Mouse (Mus musculus): ENCODE results near the gene Galnt17. TPM values are rescaled to one million over a fixed set of nuclear protein-coding genes. Genes with fewer than 3 reads are reported as not detected.
A peak's percentile ranks its signal among the peaks of the same experiment; 100 is the strongest.

Gene Galnt17
- polyA plus RNA-seq, 1 experiment from 2014 or later, result 4.1 TPM

GRCm38 (mm10) chr5:131231060-131231459, 77.2 kb downstream of the Galnt17 start:
- WGBS, result 72% methylated on average over 11 of the region's 11 CpGs
- Histone ChIP-seq H3K4me2 (ENCODE audit: low read depth, low read length) (no peak overlapping the region), H3K9me3 (ENCODE audit: control insufficient read depth, low read length) (no peaks in the 10 kb centered on the region), H3K4me3 (ENCODE audit: low read depth, low read length) (no peak overlapping the region), H3K4me1 (ENCODE audit: control insufficient read depth, insufficient read depth, low read length) (0 out of 2 replicates have a peak, but pooled peaks cover 2% of the 10 kb centered on the region), H3K36me3 (ENCODE audit: control insufficient read depth, insufficient read depth, low read length) (no peaks in the 10 kb centered on the region), H3K9ac (ENCODE audit: low read depth, low read length) (no peak overlapping the region), H3K27me3 (replicated peaks; ENCODE audit: control insufficient read depth, insufficient read depth, low read length) (no peaks in the 10 kb centered on the region), H3K27ac (replicated peaks; ENCODE audit: low read depth, low read length) (no peak overlapping the region)
- ATAC-seq (ENCODE audit: low read depth) (no peak), DNase-seq (ENCODE audit: low spot score) (no peak)

GRCm38 (mm10) chr5:131229744-131230143, 78.6 kb downstream of the Galnt17 start:
- 0 out of 2 replicates have a peak, but pooled peaks cover 2% of the 10 kb centered on the region for H3K4me1 ChIP-seq (ENCODE audit: control insufficient read depth, insufficient read depth, low read length)
- DNase-seq (ENCODE audit: low spot score) (peak; percentile 26), ATAC-seq (ENCODE audit: low read depth) (no peak)
- no peaks in the 10 kb centered on the region for H3K36me3 ChIP-seq (ENCODE audit: control insufficient read depth, insufficient read depth, low read length)
- H3K27me3 ChIP-seq (replicated peaks; ENCODE audit: control insufficient read depth, insufficient read depth, low read length), result no peaks in the 10 kb centered on the region
- WGBS, result 51% methylated on average over 10 of the region's 10 CpGs
- H3K9ac ChIP-seq (ENCODE audit: low read depth, low read length), result no peak overlapping the region
- no peaks in the 10 kb centered on the region for H3K9me3 ChIP-seq (ENCODE audit: control insufficient read depth, low read length)
- H3K4me2 ChIP-seq (ENCODE audit: low read depth, low read length), result no peak overlapping the region
- H3K27ac ChIP-seq (replicated peaks; ENCODE audit: low read depth, low read length), result 0 out of 2 replicates have a peak overlapping the region, but pooled peaks have one; percentile 21
- H3K4me3 ChIP-seq (ENCODE audit: low read depth, low read length), result no peak overlapping the region

- no peaks in the 10 kb centered on the region for H3K36me3 ChIP-seq (ENCODE audit: control insufficient read depth, insufficient read depth, low read length)
- no peak overlapping the region for H3K9ac ChIP-seq (ENCODE audit: low read depth, low read length)
- DNase-seq (ENCODE audit: low spot score) (peak; percentile 42), ATAC-seq (ENCODE audit: low read depth) (no peak)
- H3K4me2 ChIP-seq (ENCODE audit: low read depth, low read length), result no peak overlapping the region
- no peaks in the 10 kb centered on the region for H3K9me3 ChIP-seq (ENCODE audit: control insufficient read depth, low read length)
- no peaks in the 10 kb centered on the region for H3K27me3 ChIP-seq (replicated peaks; ENCODE audit: control insufficient read depth, insufficient read depth, low read length)
- H3K4me3 ChIP-seq (ENCODE audit: low read depth, low read length), result no peak overlapping the region
- peaks cover 9% of the 10 kb centered on the region for H3K4me1 ChIP-seq (ENCODE audit: control insufficient read depth, insufficient read depth, low read length)
- 31% methylated on average over 1 of the region's 1 CpGs for WGBS
- H3K27ac ChIP-seq (replicated peaks; ENCODE audit: low read depth, low read length), result no peak overlapping the region
These were observed 84.9 kb downstream of the Galnt17 start for GRCm38 (mm10) chr5:131223416-131223815.

- no peak overlapping the region for H3K4me2 ChIP-seq (ENCODE audit: low read depth, low read length)
- H3K27me3 ChIP-seq (replicated peaks; ENCODE audit: control insufficient read depth, insufficient read depth, low read length), result no peaks in the 10 kb centered on the region
- H3K27ac ChIP-seq (replicated peaks; ENCODE audit: low read depth, low read length), result no peak overlapping the region
- WGBS, result 86% methylated on average over 10 of the region's 10 CpGs
- no peaks in the 10 kb centered on the region for H3K36me3 ChIP-seq (ENCODE audit: control insufficient read depth, insufficient read depth, low read length)
- ATAC-seq (ENCODE audit: low read depth) (no peak), DNase-seq (ENCODE audit: low spot score) (peak; percentile 3)
- H3K4me1 ChIP-seq (ENCODE audit: control insufficient read depth, insufficient read depth, low read length), result peaks cover 9% of the 10 kb centered on the region
- H3K4me3 ChIP-seq (ENCODE audit: low read depth, low read length), result no peak overlapping the region
- no peaks in the 10 kb centered on the region for H3K9me3 ChIP-seq (ENCODE audit: control insufficient read depth, low read length)
- H3K9ac ChIP-seq (ENCODE audit: low read depth, low read length), result no peak overlapping the region
These were observed 85.6 kb downstream of the Galnt17 start for GRCm38 (mm10) chr5:131222498-131223244.

- H3K9me3 ChIP-seq (ENCODE audit: control insufficient read depth, low read length), result no peaks in the 10 kb centered on the region
- WGBS, result 81% methylated on average over 3 of the region's 3 CpGs
- ATAC-seq (ENCODE audit: low read depth) (no peak), DNase-seq (ENCODE audit: low spot score) (no peak)
- H3K4me2 ChIP-seq (ENCODE audit: low read depth, low read length), result no peak overlapping the region
- H3K4me3 ChIP-seq (ENCODE audit: low read depth, low read length), result no peak overlapping the region
- H3K36me3 ChIP-seq (ENCODE audit: control insufficient read depth, insufficient read depth, low read length), result no peaks in the 10 kb centered on the region
- no peak overlapping the region for H3K27ac ChIP-seq (replicated peaks; ENCODE audit: low read depth, low read length)
- peaks cover 4% of the 10 kb centered on the region; the same call in 1 of the 2 replicates for H3K4me1 ChIP-seq (ENCODE audit: control insufficient read depth, insufficient read depth, low read length)
- no peak overlapping the region for H3K9ac ChIP-seq (ENCODE audit: low read depth, low read length)
- H3K27me3 ChIP-seq (replicated peaks; ENCODE audit: control insufficient read depth, insufficient read depth, low read length), result no peaks in the 10 kb centered on the region
These were observed 90.1 kb downstream of the Galnt17 start for GRCm38 (mm10) chr5:131218221-131218620.

GRCm38 (mm10) chr5:131211618-131212017, 96.7 kb downstream of the Galnt17 start:
- H3K36me3 ChIP-seq (ENCODE audit: control insufficient read depth, insufficient read depth, low read length), result no peaks in the 10 kb centered on the region
- 71% methylated on average over 3 of the region's 3 CpGs for WGBS
- ATAC-seq (ENCODE audit: low read depth), result no peak
- no peak overlapping the region for H3K4me3 ChIP-seq (ENCODE audit: low read depth, low read length)
- H3K9ac ChIP-seq (ENCODE audit: low read depth, low read length), result no peak overlapping the region
- no peak overlapping the region for H3K27ac ChIP-seq (replicated peaks; ENCODE audit: low read depth, low read length)
- no peaks in the 10 kb centered on the region for H3K27me3 ChIP-seq (replicated peaks; ENCODE audit: control insufficient read depth, insufficient read depth, low read length)
- H3K4me1 ChIP-seq (ENCODE audit: control insufficient read depth, insufficient read depth, low read length), result no peaks in the 10 kb centered on the region
- DNase-seq (ENCODE audit: low spot score), result peak; percentile 10
- no peaks in the 10 kb centered on the region for H3K9me3 ChIP-seq (ENCODE audit: control insufficient read depth, low read length)
- no peak overlapping the region for H3K4me2 ChIP-seq (ENCODE audit: low read depth, low read length)

GRCm38 (mm10) chr5:131201146-131201545, 107.2 kb downstream of the Galnt17 start:
- Histone ChIP-seq H3K9me3 (ENCODE audit: control insufficient read depth, low read length) (0 out of 2 replicates have a peak, but pooled peaks cover 8% of the 10 kb centered on the region), H3K4me2 (ENCODE audit: low read depth, low read length) (no peak overlapping the region), H3K4me3 (ENCODE audit: low read depth, low read length) (no peak overlapping the region), H3K9ac (ENCODE audit: low read depth, low read length) (no peak overlapping the region), H3K27me3 (replicated peaks; ENCODE audit: control insufficient read depth, insufficient read depth, low read length) (no peaks in the 10 kb centered on the region), H3K27ac (replicated peaks; ENCODE audit: low read depth, low read length) (no peak overlapping the region), H3K4me1 (ENCODE audit: control insufficient read depth, insufficient read depth, low read length) (no peaks in the 10 kb centered on the region), H3K36me3 (ENCODE audit: control insufficient read depth, insufficient read depth, low read length) (no peaks in the 10 kb centered on the region)
- DNase-seq (ENCODE audit: low spot score) (no peak), ATAC-seq (ENCODE audit: low read depth) (no peak)
- WGBS, result 50% methylated on average over 2 of the region's 2 CpGs

- no peak overlapping the region for H3K27ac ChIP-seq (replicated peaks; ENCODE audit: low read depth, low read length)
- H3K36me3 ChIP-seq (ENCODE audit: control insufficient read depth, insufficient read depth, low read length), result no peaks in the 10 kb centered on the region
- no peaks in the 10 kb centered on the region for H3K4me1 ChIP-seq (ENCODE audit: control insufficient read depth, insufficient read depth, low read length)
- DNase-seq (ENCODE audit: low spot score) (peak; percentile 23), ATAC-seq (ENCODE audit: low read depth) (no peak)
- WGBS, result 57% methylated on average over 3 of the region's 3 CpGs
- no peak overlapping the region for H3K9ac ChIP-seq (ENCODE audit: low read depth, low read length)
- H3K27me3 ChIP-seq (replicated peaks; ENCODE audit: control insufficient read depth, insufficient read depth, low read length), result no peaks in the 10 kb centered on the region
- H3K9me3 ChIP-seq (ENCODE audit: control insufficient read depth, low read length), result 0 out of 2 replicates have a peak, but pooled peaks cover 2% of the 10 kb centered on the region
- no peak overlapping the region for H3K4me3 ChIP-seq (ENCODE audit: low read depth, low read length)
- H3K4me2 ChIP-seq (ENCODE audit: low read depth, low read length), result no peak overlapping the region
These were observed 116.0 kb downstream of the Galnt17 start for GRCm38 (mm10) chr5:131192311-131192710.

- Histone ChIP-seq H3K4me2 (ENCODE audit: low read depth, low read length) (no peak overlapping the region), H3K27ac (replicated peaks; ENCODE audit: low read depth, low read length) (no peak overlapping the region), H3K4me3 (ENCODE audit: low read depth, low read length) (no peak overlapping the region), H3K36me3 (ENCODE audit: control insufficient read depth, insufficient read depth, low read length) (no peaks in the 10 kb centered on the region), H3K4me1 (ENCODE audit: control insufficient read depth, insufficient read depth, low read length) (no peaks in the 10 kb centered on the region), H3K9me3 (ENCODE audit: control insufficient read depth, low read length) (no peaks in the 10 kb centered on the region), H3K27me3 (replicated peaks; ENCODE audit: control insufficient read depth, insufficient read depth, low read length) (no peaks in the 10 kb centered on the region), H3K9ac (ENCODE audit: low read depth, low read length) (no peak overlapping the region)
- no peak for ATAC-seq (ENCODE audit: low read depth)
- DNase-seq (ENCODE audit: low spot score), result no peak
These were observed 123.7 kb downstream of the Galnt17 start for GRCm38 (mm10) chr5:131184566-131184965.

All from embryonic facial prominence, embryonic 14.5 days (tissue).